Mouse (Mus musculus): ENCODE measurements around the gene Grcc10. TPM values are rescaled to one million over a fixed set of nuclear protein-coding genes. Genes with fewer than 3 reads are reported as not detected.

Grcc10 gene
- polyA plus RNA-seq (2015; fragmentation: Nextera tagmentation; extraction: Ambion mirVana) = 429 and 447 TPM in 2 replicates

DNA sequence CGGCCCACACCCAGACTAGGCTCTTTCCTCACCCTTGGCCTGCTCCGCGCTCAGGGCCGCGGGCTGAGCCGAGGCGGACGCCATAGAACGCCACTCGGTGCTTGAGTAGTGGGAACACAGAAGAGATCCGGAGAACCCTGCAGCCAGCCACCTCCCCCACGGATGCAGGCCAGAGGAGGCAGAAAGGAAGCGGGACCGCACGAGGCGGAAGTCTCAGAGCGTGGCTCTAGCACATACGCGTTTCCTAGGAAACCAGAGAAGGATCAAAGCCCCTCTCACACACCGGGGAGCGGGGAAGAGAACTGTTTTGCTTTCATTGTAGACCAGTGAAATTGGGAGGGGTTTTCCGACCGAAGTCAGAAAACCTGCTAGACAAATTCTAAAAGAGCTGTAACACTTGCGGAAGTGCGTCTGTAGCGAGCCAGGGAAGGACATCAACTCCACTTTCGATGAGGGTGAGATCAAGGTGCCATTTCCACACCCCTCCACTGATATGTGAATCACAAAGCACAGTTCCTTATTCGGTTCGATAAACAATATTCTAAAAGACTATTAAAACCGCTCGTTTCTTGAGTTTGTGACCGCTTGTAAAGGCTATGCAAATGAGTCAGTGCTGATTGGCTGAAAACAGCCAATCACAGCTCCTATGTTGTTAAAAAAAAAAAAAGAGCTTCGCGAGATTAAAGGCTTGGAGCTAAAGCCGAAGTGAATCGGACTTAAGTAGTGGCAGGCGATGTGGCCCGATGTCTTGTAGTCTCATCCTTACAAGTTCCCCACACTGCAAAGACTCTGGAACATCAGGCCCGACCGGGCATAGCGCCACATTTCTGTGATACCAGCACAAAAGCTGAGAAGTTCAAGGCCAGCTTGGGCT is at the start of gene Grcc10:
Gene Grcc10, minus strand, starts transcription at position 487 of the 874 bp plus-strand sequence.
- Histone ChIP-seq H3K27ac (ENCODE audit: low read length) (peak within 1 kb of the TSS; percentile 99), H3K4me3 (ENCODE audit: low read length) (peak within 1 kb of the TSS; percentile 75), H3K27me3 (ENCODE audit: control insufficient read depth, insufficient read depth, low read length) (no peaks in the 10 kb centered on the region), H3K4me1 (ENCODE audit: control insufficient read depth, insufficient read depth, low read length) (peaks cover 26% of the 10 kb centered on the region), H3K4me2 (ENCODE audit: low read depth, low read length) (peak within 1 kb of the TSS; percentile 78), H3K9ac (ENCODE audit: low read length) (peak within 1 kb of the TSS; percentile 92), H3K9me3 (replicated peaks; ENCODE audit: control insufficient read depth, low read length) (no peaks in the 10 kb centered on the region), H3K36me3 (ENCODE audit: control insufficient read depth, insufficient read depth) (peaks cover 10% of the 10 kb centered on the region)
- WGBS = under 1% methylated on average over 41 of the region's 41 CpGs
- peak; percentile 64 for ATAC-seq (replicated peaks; ENCODE audit: extremely low read depth, insufficient read depth, low FRiP score)

DNA sequence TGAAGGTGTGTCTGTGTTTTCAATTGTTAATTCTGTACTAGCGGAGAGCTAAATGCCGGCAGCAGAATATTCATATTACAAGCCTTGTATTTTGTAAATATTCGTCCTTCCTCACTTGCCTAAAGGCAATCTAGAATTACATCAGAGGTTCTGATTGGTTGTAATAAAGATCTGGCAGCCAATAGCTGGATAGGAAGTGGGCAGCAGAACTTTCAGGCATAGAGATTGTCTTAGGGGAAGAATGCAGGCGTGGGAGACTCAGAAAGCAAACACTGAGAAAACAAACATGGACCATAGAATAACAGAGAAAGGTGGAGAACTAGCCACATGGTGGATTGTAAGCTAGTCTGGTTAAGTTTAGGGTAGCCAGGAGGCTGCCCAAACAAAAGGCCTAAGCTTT is 48.9 kb upstream of the Grcc10 start:
- no peak for ATAC-seq (replicated peaks; ENCODE audit: extremely low read depth, insufficient read depth, low FRiP score)
- 60% methylated on average over 4 of the region's 4 CpGs for WGBS

DNA sequence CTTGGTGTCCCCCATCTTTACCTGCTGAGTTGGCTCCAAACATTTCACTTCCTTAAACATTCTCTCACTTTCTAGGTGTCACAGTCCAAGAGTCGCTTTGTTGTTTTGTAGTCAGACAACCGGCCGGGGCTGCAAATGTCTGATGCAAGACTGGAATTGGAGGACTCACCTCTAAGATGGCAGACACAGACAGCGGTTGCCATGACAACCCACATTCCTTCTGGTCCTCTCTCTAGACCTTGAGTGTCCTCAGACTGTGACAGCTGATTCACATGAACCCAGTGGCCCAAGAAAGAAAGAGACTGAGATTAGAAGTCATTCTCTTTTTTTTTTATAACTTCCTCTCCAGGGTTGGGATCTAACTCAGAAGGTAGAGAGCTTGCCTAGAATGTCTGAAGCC is 48.3 kb upstream of the Grcc10 start:
- no peak for ATAC-seq (replicated peaks; ENCODE audit: extremely low read depth, insufficient read depth, low FRiP score)
- no peaks in the 10 kb centered on the region for H3K36me3 ChIP-seq (ENCODE audit: control insufficient read depth, insufficient read depth)
- no peak overlapping the region for H3K4me3 ChIP-seq (ENCODE audit: low read length)
- no peak overlapping the region for H3K27ac ChIP-seq (ENCODE audit: low read length)
- no peak overlapping the region for H3K4me2 ChIP-seq (ENCODE audit: low read depth, low read length)
- H3K4me1 ChIP-seq (ENCODE audit: control insufficient read depth, insufficient read depth, low read length) = no peaks in the 10 kb centered on the region
- no peaks in the 10 kb centered on the region for H3K9me3 ChIP-seq (replicated peaks; ENCODE audit: control insufficient read depth, low read length)
- WGBS = 75% methylated on average over 4 of the region's 4 CpGs
- H3K27me3 ChIP-seq (ENCODE audit: control insufficient read depth, insufficient read depth, low read length) = no peaks in the 10 kb centered on the region
- no peak overlapping the region for H3K9ac ChIP-seq (ENCODE audit: low read length)

More for the DNA sequence above, 48.9 kb upstream of the Grcc10 start:
- Histone ChIP-seq H3K9ac (ENCODE audit: low read length) (no peak overlapping the region), H3K36me3 (ENCODE audit: control insufficient read depth, insufficient read depth) (no peaks in the 10 kb centered on the region), H3K9me3 (replicated peaks; ENCODE audit: control insufficient read depth, low read length) (no peaks in the 10 kb centered on the region), H3K4me1 (ENCODE audit: control insufficient read depth, insufficient read depth, low read length) (no peaks in the 10 kb centered on the region), H3K4me2 (ENCODE audit: low read depth, low read length) (no peak overlapping the region), H3K4me3 (ENCODE audit: low read length) (no peak overlapping the region), H3K27me3 (ENCODE audit: control insufficient read depth, insufficient read depth, low read length) (no peaks in the 10 kb centered on the region), H3K27ac (ENCODE audit: low read length) (no peak overlapping the region)

DNA sequence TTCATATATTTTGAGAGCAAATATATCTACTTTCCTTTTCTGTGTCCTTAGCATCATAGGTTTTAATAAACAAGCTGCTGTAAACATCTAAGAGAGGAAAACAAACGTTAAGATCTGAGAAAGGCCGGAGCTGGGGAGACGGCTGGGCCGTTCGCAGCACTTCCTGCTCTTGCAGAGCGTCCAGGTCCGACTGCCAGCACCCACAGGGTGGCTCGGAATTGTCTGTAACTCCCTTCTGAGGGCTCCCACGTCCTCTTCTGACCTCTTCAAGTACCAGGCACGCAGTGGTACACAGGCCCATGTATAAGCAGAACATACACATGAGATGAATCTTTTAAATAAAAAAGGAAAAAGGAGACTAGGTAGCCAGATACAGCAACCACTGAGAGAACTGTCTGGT is 46.5 kb upstream of the Grcc10 start:
- Histone ChIP-seq H3K9ac (ENCODE audit: low read length) (no peak overlapping the region), H3K27ac (ENCODE audit: low read length) (no peak overlapping the region), H3K27me3 (ENCODE audit: control insufficient read depth, insufficient read depth, low read length) (no peaks in the 10 kb centered on the region), H3K9me3 (replicated peaks; ENCODE audit: control insufficient read depth, low read length) (no peaks in the 10 kb centered on the region), H3K36me3 (ENCODE audit: control insufficient read depth, insufficient read depth) (no peaks in the 10 kb centered on the region), H3K4me1 (ENCODE audit: control insufficient read depth, insufficient read depth, low read length) (no peaks in the 10 kb centered on the region), H3K4me2 (ENCODE audit: low read depth, low read length) (no peak overlapping the region), H3K4me3 (ENCODE audit: low read length) (no peak overlapping the region)
- ATAC-seq (replicated peaks; ENCODE audit: extremely low read depth, insufficient read depth, low FRiP score) = no peak
- 74% methylated on average over 10 of the region's 10 CpGs for WGBS

DNA sequence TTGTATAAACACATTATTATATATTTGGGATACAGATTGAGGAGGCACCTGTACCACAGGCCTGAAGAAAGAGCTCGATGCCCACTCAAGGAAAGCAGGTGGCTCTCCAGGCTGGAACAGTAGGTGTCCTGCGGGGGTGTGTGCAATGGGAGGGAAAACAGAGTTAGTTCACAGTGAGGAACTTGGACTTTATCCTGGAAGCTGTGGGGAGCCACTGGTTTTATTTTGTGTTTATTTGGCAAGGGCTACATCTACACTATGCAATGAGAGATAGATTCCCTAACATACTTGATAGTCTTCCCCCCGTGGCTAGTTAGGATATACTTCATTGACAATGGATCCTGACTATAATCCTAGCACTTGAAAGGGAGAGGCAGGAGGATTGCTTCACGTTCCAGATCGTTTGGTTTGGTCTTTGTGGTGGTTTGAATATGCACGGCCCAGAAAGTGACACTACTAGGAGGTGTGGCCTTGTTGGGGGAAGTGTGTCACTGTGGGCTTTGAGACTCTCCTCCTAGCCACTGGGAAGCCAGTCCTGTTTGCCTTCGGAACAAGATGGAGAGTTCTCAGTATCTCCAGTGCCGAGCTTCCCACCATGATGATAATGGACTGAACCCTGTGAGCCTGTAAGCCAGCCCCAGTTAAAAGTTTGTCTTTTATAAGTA is 45.7 kb upstream of the Grcc10 start:
- Histone ChIP-seq H3K9me3 (replicated peaks; ENCODE audit: control insufficient read depth, low read length) (no peaks in the 10 kb centered on the region), H3K36me3 (ENCODE audit: control insufficient read depth, insufficient read depth) (no peaks in the 10 kb centered on the region), H3K9ac (ENCODE audit: low read length) (no peak overlapping the region), H3K4me3 (ENCODE audit: low read length) (no peak overlapping the region), H3K4me2 (ENCODE audit: low read depth, low read length) (no peak overlapping the region), H3K27me3 (ENCODE audit: control insufficient read depth, insufficient read depth, low read length) (no peaks in the 10 kb centered on the region), H3K4me1 (ENCODE audit: control insufficient read depth, insufficient read depth, low read length) (peaks cover 2% of the 10 kb centered on the region; the same call in 1 of the 2 replicates), H3K27ac (ENCODE audit: low read length) (no peak overlapping the region)
- 47% methylated on average over 8 of the region's 8 CpGs for WGBS
- no peak for ATAC-seq (replicated peaks; ENCODE audit: extremely low read depth, insufficient read depth, low FRiP score)

DNA sequence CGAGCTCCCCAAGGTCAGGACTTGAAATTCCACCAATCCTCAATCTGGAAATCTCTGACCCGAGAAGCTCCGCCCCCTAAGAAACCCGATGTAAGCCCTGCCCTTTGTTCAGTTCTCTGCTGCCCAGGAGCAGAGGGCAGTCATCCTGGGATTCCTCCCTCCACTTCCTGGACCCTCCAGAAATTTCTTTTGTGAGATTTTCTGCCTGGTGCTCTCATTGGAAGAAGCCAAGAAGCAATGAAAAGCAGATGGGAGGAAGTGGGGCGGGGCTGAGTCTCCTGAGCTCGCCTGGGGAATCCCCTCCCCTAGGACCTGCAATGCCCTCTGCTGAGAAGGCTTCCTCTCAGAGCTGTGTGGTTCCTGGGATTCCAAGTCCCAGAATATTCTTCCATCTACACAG is 41.3 kb upstream of the Grcc10 start:
- Histone ChIP-seq H3K9ac (ENCODE audit: low read length) (no peak overlapping the region), H3K27ac (ENCODE audit: low read length) (no peak overlapping the region), H3K27me3 (ENCODE audit: control insufficient read depth, insufficient read depth, low read length) (0 out of 2 replicates have a peak, but pooled peaks cover 2% of the 10 kb centered on the region), H3K9me3 (replicated peaks; ENCODE audit: control insufficient read depth, low read length) (no peaks in the 10 kb centered on the region), H3K4me1 (ENCODE audit: control insufficient read depth, insufficient read depth, low read length) (peaks cover 8% of the 10 kb centered on the region; the same call in 1 of the 2 replicates), H3K4me3 (ENCODE audit: low read length) (peak overlapping the region; percentile 43), H3K4me2 (ENCODE audit: low read depth, low read length) (peak overlapping the region; percentile 56), H3K36me3 (ENCODE audit: control insufficient read depth, insufficient read depth) (no peaks in the 10 kb centered on the region)
- 0 out of 2 replicates have a peak, but pooled peaks have one; percentile 34 for ATAC-seq (replicated peaks; ENCODE audit: extremely low read depth, insufficient read depth, low FRiP score)
- WGBS = 17% methylated on average over 6 of the region's 6 CpGs

DNA sequence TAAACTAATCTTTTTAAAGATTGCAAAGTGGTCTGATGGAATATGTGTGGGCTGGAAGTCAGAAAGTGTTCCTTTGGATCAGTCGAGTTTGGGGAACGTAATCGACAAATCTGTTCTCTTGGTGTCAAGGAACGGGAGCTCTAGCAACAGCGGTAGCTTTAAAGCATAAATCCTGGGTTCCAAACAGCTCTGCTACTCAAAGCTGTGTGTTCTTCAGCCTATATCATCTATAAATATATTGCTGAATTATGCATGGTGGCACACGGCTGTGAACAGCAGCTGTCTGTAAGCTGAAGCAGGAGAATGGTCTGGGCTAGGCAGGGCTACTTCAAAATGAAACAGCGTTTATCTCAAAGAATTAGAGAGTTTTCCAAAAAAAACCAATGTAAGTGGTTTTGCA is 39.7 kb upstream of the Grcc10 start:
- Histone ChIP-seq H3K4me3 (ENCODE audit: low read length) (no peak overlapping the region), H3K27me3 (ENCODE audit: control insufficient read depth, insufficient read depth, low read length) (0 out of 2 replicates have a peak, but pooled peaks cover 2% of the 10 kb centered on the region), H3K27ac (ENCODE audit: low read length) (no peak overlapping the region), H3K4me2 (ENCODE audit: low read depth, low read length) (no peak overlapping the region), H3K9ac (ENCODE audit: low read length) (no peak overlapping the region), H3K36me3 (ENCODE audit: control insufficient read depth, insufficient read depth) (no peaks in the 10 kb centered on the region), H3K9me3 (replicated peaks; ENCODE audit: control insufficient read depth, low read length) (no peaks in the 10 kb centered on the region), H3K4me1 (ENCODE audit: control insufficient read depth, insufficient read depth, low read length) (peaks cover 8% of the 10 kb centered on the region; the same call in 1 of the 2 replicates)
- WGBS = 84% methylated on average over 7 of the region's 7 CpGs
- no peak for ATAC-seq (replicated peaks; ENCODE audit: extremely low read depth, insufficient read depth, low FRiP score)

DNA sequence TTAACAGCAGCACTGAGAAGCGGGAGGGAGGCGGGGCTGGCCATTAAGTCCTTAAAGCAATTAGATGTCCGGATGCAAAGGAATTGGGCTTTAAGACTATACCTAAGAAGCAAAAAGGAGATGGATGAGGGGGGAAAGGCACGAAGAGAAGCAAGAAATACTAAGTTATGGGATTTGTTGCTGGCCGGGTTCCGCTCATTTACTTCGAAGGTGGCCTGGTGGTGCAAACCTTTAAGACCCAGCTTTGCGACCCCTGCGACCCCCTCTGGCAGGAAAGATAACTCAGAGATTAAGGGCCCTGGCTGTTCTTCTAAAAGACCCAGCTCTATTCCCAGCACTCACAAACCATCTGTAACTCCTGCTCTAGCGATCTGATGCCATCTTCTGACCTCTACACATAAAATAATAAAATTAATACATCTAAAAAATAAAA is 38.8 kb upstream of the Grcc10 start:
- Histone ChIP-seq H3K4me2 (ENCODE audit: low read depth, low read length) (peak overlapping the region; percentile 61), H3K4me3 (ENCODE audit: low read length) (peak overlapping the region; percentile 39)

More for the DNA sequence above, 38.8 kb upstream of the Grcc10 start:
- 8% methylated on average over 10 of the region's 10 CpGs for WGBS
- peak overlapping the region; percentile 7; the same call in 1 of the 2 replicates for H3K9ac ChIP-seq (ENCODE audit: low read length)
- H3K27ac ChIP-seq (ENCODE audit: low read length) = no peak overlapping the region
- peaks cover 8% of the 10 kb centered on the region; the same call in 1 of the 2 replicates for H3K4me1 ChIP-seq (ENCODE audit: control insufficient read depth, insufficient read depth, low read length)
- no peaks in the 10 kb centered on the region for H3K9me3 ChIP-seq (replicated peaks; ENCODE audit: control insufficient read depth, low read length)
- H3K36me3 ChIP-seq (ENCODE audit: control insufficient read depth, insufficient read depth) = no peaks in the 10 kb centered on the region
- ATAC-seq (replicated peaks; ENCODE audit: extremely low read depth, insufficient read depth, low FRiP score) = no peak
- H3K27me3 ChIP-seq (ENCODE audit: control insufficient read depth, insufficient read depth, low read length) = 0 out of 2 replicates have a peak, but pooled peaks cover 2% of the 10 kb centered on the region

All from heart, embryonic 16.5 days (tissue).